8 mouse cellular contexts compared by ENCODE assay signal in the genomic region with DNA sequence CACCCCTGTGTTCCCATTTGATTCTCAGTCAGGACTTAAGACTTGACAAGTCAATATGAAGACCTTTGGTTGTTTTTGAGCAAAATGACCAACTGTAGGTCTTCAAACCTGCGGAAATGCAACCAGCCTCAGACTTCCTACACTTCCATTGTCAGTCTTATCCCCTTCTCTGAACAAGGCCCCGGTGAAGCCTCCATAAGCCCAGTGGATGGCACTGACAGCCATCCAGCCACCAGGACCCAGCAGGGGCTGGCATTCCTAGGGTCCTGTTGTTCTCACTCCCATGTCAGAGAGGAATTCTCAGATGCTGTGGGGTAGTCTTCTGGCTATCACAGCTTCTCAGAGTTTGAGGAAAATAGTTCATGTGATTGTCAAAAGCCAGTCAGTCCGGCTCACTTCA. TPM values are rescaled to one million over a fixed set of nuclear protein-coding genes. Genes with fewer than 3 reads are reported as not detected.
DNase-seq lines count a peak whose midpoint lies in the region; ATAC-seq lines count a peak whose summit lies in the region.

No protein-coding gene starts in this region.

- ATAC-seq in kidney, embryonic 14.5 days (ENCODE audit: low FRiP score, low TSS enrichment): no peak
- ATAC-seq in midbrain, embryonic 12.5 days (ENCODE audit: low FRiP score, low read depth): no peak
- ATAC-seq in CD4-positive, CD25-positive, alpha-beta regulatory T cell, adult 4 months: no peak
- no peak for ATAC-seq in frontal cortex, adult (ENCODE audit: low TSS enrichment)
- no peak for ATAC-seq in megakaryocyte progenitor cell, adult 5-6 weeks (replicated peaks; ENCODE audit: poor library complexity)

- H3K4me3 ChIP-seq in kidney, embryonic 14.5 days (ENCODE audit: low read length): peak overlapping the region; percentile 88
- H3K4me3 ChIP-seq in hindbrain, embryonic 10.5 days: peak overlapping the region; percentile 88
- H3K4me3 ChIP-seq in midbrain, embryonic 12.5 days: peak overlapping the region; percentile 94

- 43% methylated on average over 3 of the region's 3 CpGs for WGBS in kidney, embryonic 14.5 days
- 51% methylated on average over 3 of the region's 3 CpGs for WGBS in hindbrain, embryonic 10.5 days
- WGBS in midbrain, embryonic 12.5 days: 42% methylated on average over 3 of the region's 3 CpGs

- no peak for DNase-seq in kidney, adult 18-20 months
- peak; percentile 12 for DNase-seq in ZHBTc4 (ENCODE audit: low read depth, low spot score)
- DNase-seq in hindbrain, embryonic 10.5 days (ENCODE audit: low spot score): peak; percentile 6

- H3K4me1 ChIP-seq in kidney, embryonic 14.5 days (ENCODE audit: control insufficient read depth, insufficient read depth, low read length): peaks cover 7% of the 10 kb centered on the region; the same call in 1 of the 2 replicates
- peaks cover 22% of the 10 kb centered on the region for H3K4me1 ChIP-seq in hindbrain, embryonic 10.5 days (replicated peaks)
- H3K4me1 ChIP-seq in midbrain, embryonic 12.5 days: peaks cover 15% of the 10 kb centered on the region

- no peak overlapping the region for H3K27ac ChIP-seq in kidney, embryonic 14.5 days (ENCODE audit: low read depth, low read length)
- peak overlapping the region; percentile 96 for H3K27ac ChIP-seq in hindbrain, embryonic 10.5 days
- H3K27ac ChIP-seq in midbrain, embryonic 12.5 days (replicated peaks): peak overlapping the region; percentile 99; the same call in 1 of the 2 replicates

- no peaks in the 10 kb centered on the region for H3K27me3 ChIP-seq in kidney, embryonic 14.5 days (ENCODE audit: control insufficient read depth, insufficient read depth, low read length)
- no peaks in the 10 kb centered on the region for H3K27me3 ChIP-seq in hindbrain, embryonic 10.5 days (ENCODE audit: insufficient read depth, poor library complexity, severe bottlenecking)
- no peaks in the 10 kb centered on the region for H3K27me3 ChIP-seq in midbrain, embryonic 12.5 days

- H3K9ac ChIP-seq in kidney, embryonic 14.5 days (ENCODE audit: low read depth, low read length): peak overlapping the region; percentile 96
- H3K9ac ChIP-seq in midbrain, embryonic 12.5 days (replicated peaks): peak overlapping the region; percentile 97

- H3K4me2 ChIP-seq in kidney, embryonic 14.5 days (replicated peaks; ENCODE audit: low read depth, low read length): peak overlapping the region; percentile 86
- H3K4me2 ChIP-seq in midbrain, embryonic 12.5 days (replicated peaks): peak overlapping the region; percentile 81

- H3K36me3 ChIP-seq in kidney, embryonic 14.5 days (ENCODE audit: control insufficient read depth, insufficient read depth, low read length): peaks cover 34% of the 10 kb centered on the region
- peaks cover 44% of the 10 kb centered on the region for H3K36me3 ChIP-seq in hindbrain, embryonic 10.5 days
- peaks cover 35% of the 10 kb centered on the region for H3K36me3 ChIP-seq in midbrain, embryonic 12.5 days

- no peaks in the 10 kb centered on the region for H3K9me3 ChIP-seq in kidney, embryonic 14.5 days (ENCODE audit: control insufficient read depth, low read length)
- H3K9me3 ChIP-seq in hindbrain, embryonic 10.5 days: no peaks in the 10 kb centered on the region
- H3K9me3 ChIP-seq in midbrain, embryonic 12.5 days: no peaks in the 10 kb centered on the region

RNA-seq across cellular contexts. Expression of a gene that starts 1.6 kb away (rescaled TPM):
- polyA plus RNA-seq in kidney, embryonic 14.5 days (2014; fragmentation: Nextera tagmentation; extraction: Ambion mirVana): 10.8 and 14.5 TPM in 2 replicates
- polyA plus RNA-seq in hindbrain, embryonic 10.5 days (2016; fragmentation: Nextera tagmentation; extraction: Ambion mirVana): 16.9 and 19.8 TPM in 2 replicates
- polyA plus RNA-seq in midbrain, embryonic 12.5 days (2016; fragmentation: Nextera tagmentation; extraction: Ambion mirVana): 27.7 and 28.3 TPM in 2 replicates
- 1 to 10 TPM; 2.5 to 3.2 TPM for polyA plus RNA-seq in CD4-positive, CD25-positive, alpha-beta regulatory T cell, adult 4 months (2017; shearing (Covaris generic))
- 6.5 and 7.6 TPM in 2 replicates for total RNA-seq in megakaryocyte progenitor cell, adult 5-6 weeks (2015)
- 10.9 and 12.2 TPM in 2 replicates for total RNA-seq in megakaryocyte progenitor cell, adult 5-6 weeks (2017)

RNA-seq across cellular contexts. Expression of a gene that starts 41.7 kb away (rescaled TPM):
- 11.6 and 15.3 TPM in 2 replicates for polyA plus RNA-seq in kidney, embryonic 14.5 days (2014; fragmentation: Nextera tagmentation; extraction: Ambion mirVana)
- 17.4 and 21.4 TPM in 2 replicates for polyA plus RNA-seq in hindbrain, embryonic 10.5 days (2016; fragmentation: Nextera tagmentation; extraction: Ambion mirVana)
- 19.0 and 21.2 TPM in 2 replicates for polyA plus RNA-seq in midbrain, embryonic 12.5 days (2016; fragmentation: Nextera tagmentation; extraction: Ambion mirVana)
- 10 to 100 TPM; 15.9 to 31.4 TPM for polyA plus RNA-seq in CD4-positive, CD25-positive, alpha-beta regulatory T cell, adult 4 months (2017; shearing (Covaris generic))
- 6.5 and 6.6 TPM in 2 replicates for total RNA-seq in megakaryocyte progenitor cell, adult 5-6 weeks (2015)
- total RNA-seq in megakaryocyte progenitor cell, adult 5-6 weeks (2017): 6.8 and 10.4 TPM in 2 replicates

RNA-seq across cellular contexts. Expression of a gene that starts 43.1 kb away (rescaled TPM):
- 8.6 and 11.6 TPM in 2 replicates for polyA plus RNA-seq in kidney, embryonic 14.5 days (2014; fragmentation: Nextera tagmentation; extraction: Ambion mirVana)
- 8.1 and 9.7 TPM in 2 replicates for polyA plus RNA-seq in hindbrain, embryonic 10.5 days (2016; fragmentation: Nextera tagmentation; extraction: Ambion mirVana)
- polyA plus RNA-seq in midbrain, embryonic 12.5 days (2016; fragmentation: Nextera tagmentation; extraction: Ambion mirVana): 13.7 and 14.1 TPM in 2 replicates
- 10 to 100 TPM; 13.8 to 14.0 TPM for polyA plus RNA-seq in CD4-positive, CD25-positive, alpha-beta regulatory T cell, adult 4 months (2017; shearing (Covaris generic))
- 18.2 and 24.0 TPM in 2 replicates for total RNA-seq in megakaryocyte progenitor cell, adult 5-6 weeks (2015)
- 13.7 and 18.3 TPM in 2 replicates for total RNA-seq in megakaryocyte progenitor cell, adult 5-6 weeks (2017)

RNA-seq across cellular contexts. Expression of a gene that starts 47.9 kb away (rescaled TPM):
- 2.1 and 3.1 TPM in 2 replicates for polyA plus RNA-seq in kidney, embryonic 14.5 days (2014; fragmentation: Nextera tagmentation; extraction: Ambion mirVana)
- polyA plus RNA-seq in hindbrain, embryonic 10.5 days (2016; fragmentation: Nextera tagmentation; extraction: Ambion mirVana): 7.0 TPM in 2 replicates
- 13.1 and 14.1 TPM in 2 replicates for polyA plus RNA-seq in midbrain, embryonic 12.5 days (2016; fragmentation: Nextera tagmentation; extraction: Ambion mirVana)
- not detected for polyA plus RNA-seq in CD4-positive, CD25-positive, alpha-beta regulatory T cell, adult 4 months (2017; shearing (Covaris generic))
- total RNA-seq in megakaryocyte progenitor cell, adult 5-6 weeks (2015): 0.81 and 1.5 TPM in 2 replicates
- total RNA-seq in megakaryocyte progenitor cell, adult 5-6 weeks (2017): 2.3 and 2.7 TPM in 2 replicates
